Mouse (Mus musculus) megakaryocyte-erythroid progenitor cell, adult 5-6 weeks (primary cell): ENCODE measurements at regions not wholly inside any gene's neighbourhood (a gene's known extent, or its start where the extent isn't known, plus 50 kb on each side); places are given as distances from the start of the nearest gene placed in this dataset.
A peak's percentile ranks its signal among the peaks of the same experiment; 100 is the strongest.
"Not testable (repeated sequence)": the region's sequence is repeated elsewhere in the genome, so short reads cannot be mapped to it uniquely, and the experiment has no call there.

Source experiments
- ATAC-seq: replicated peaks from 2 replicates; pipeline ENCODE4 v1.8.0; 2016; ENCODE audit warnings: mild to moderate bottlenecking, inconsistent platforms; ENCODE audit not compliant: severe bottlenecking, poor library complexity, low FRiP score, low TSS enrichment

- ATAC-seq = not testable (repeated sequence)
Observed at GRCm38 (mm10) chr16:3334355-3334754, 256.5 kb upstream of the Olfr161 start.

GRCm38 (mm10) chr16:3343372-3343771 is 247.5 kb upstream of the Olfr161 start:
- peak; percentile 90 for ATAC-seq

DNA sequence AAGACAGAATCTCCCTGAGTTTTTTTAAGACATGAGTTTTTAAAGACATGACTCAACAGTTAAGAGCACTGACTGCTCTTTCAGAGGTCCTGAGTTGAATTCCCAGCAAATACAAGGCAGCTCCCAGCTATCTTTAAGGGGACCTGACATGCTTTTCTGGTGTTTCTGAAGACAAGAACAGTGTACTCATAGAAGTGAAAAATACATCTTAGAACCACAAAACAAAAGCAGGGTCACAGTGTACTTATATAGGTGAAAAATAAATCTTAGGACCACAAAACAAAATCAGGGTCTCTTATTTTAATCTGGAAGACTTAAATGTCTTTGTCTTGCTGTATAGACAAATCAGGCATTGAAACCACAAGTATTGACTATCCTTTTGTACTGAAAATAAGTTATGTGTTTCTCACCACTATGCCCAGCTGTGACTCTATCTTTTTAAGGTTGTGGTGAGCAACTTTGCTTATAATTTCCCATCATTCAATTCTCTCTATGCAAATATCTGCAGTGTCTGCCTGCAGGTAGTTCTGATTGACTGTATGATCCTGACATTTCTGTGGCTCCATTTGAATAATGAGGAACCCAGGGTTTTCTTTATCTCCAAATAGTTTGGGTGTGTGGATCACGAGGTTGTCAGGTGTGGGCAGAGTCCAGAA is 246.0 kb upstream of the Olfr161 start:
- not testable (repeated sequence) for ATAC-seq

DNA sequence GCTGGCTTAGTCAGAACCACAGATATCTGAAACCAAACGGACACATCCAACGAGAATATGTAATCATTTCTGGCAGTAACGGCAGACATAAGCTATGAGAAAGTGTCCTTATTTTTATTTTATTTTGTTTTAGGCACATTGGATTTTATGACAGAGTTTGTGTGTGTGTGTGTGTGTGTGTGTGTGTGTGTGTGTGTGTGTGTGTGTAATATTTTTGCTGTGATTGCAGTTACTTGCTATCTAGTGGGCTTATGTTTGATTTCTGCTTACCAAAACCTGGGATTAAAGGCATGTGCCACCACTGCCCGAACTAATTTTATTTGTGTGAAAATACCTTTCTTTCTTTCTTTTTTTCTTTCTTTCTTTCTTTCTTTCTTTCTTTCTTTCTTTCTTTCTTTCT is 241.5 kb upstream of the Olfr161 start:
- not testable (repeated sequence) for ATAC-seq

- peak; percentile 48 for ATAC-seq
Observed at GRCm38 (mm10) chr16:3349850-3350547, 240.8 kb upstream of the Olfr161 start.

- ATAC-seq = peak; percentile 97
Observed at GRCm38 (mm10) chr16:3350668-3351507, 240.0 kb upstream of the Olfr161 start.

DNA sequence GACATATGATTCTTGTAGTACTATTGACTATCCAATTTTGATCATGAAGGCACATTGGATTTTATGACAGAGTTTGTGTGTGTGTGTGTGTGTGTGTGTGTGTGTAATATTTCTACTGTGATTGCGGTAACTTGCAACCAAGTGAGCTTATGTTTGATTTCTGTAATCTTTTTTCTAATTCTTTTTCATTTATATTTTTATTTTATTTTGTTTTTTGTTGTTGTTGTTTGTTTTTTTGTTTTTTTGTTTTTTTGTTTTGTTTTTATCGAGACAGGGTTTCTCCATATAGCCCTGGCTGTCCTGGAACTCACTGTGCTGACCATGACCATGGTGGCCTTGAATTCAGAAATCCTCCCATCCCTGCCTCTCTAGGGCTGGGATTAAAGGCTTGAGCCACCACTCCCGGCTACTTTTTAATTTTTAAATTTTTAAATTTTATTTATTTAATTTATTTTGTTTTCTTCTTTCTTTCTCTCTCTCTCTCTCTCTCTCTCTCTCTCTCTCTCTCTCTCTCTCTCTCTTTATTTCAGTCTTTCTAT is 239.3 kb upstream of the Olfr161 start:
- ATAC-seq = peak; percentile 63; the same call in 1 of the 2 replicates
